Mouse (Mus musculus) urinary bladder, postnatal 14 days (tissue): ENCODE measurements at regions not wholly inside any gene's neighbourhood (a gene's known extent, or its start where the extent isn't known, plus 50 kb on each side); places are given as distances from the start of the nearest gene placed in this dataset.
A peak's percentile ranks its signal among the peaks of the same experiment; 100 is the strongest.
"Not testable (repeated sequence)": the region's sequence is repeated elsewhere in the genome, so short reads cannot be mapped to it uniquely, and the experiment has no call there.

ENCODE experiments used
- DNase-seq: peaks from one replicate; pipeline ENCODE4 v3.0.0; 2021; ENCODE audit warnings: low spot score

DNA sequence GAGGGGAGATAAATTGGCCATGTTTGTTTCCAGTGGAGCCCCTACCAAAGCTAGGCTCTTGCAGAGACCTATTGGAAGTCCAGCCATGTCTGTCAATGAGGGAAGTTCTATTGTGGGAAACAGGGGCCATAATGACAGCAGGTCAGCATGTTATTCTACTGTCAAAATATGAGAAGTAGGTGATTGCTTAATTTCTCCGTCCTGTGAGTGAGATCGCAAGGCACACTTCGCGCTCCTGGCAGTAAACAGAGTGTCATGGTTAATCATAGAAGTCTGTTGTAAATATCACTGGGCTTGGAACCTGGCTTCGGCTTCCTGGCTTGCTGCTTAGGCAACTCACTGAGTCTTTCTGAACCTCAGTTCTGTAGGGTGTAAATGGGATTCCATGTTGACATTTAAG, 72.5 kb upstream of the Ccdc122 start:
- DNase-seq = no peak

DNA sequence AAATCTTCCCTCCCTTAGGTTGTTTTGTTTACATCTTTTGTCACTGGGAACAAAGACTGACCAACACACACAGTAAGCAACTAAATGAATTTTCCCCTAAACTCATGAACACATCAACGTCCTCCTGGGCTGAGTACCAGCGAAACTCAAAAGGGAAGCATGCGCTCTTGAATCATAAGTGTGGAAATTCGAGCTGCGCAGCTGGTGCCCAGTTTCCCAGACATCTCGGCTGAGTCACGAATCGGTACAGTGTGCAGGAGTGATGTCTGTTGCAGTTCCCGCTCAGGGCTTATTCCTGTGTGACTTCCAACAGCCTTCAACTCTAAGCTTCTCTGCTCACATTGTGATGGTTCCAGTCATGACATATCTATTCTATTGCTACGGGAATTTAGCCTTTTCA, 77.7 kb upstream of the Ccdc122 start:
- no peak for DNase-seq

DNA sequence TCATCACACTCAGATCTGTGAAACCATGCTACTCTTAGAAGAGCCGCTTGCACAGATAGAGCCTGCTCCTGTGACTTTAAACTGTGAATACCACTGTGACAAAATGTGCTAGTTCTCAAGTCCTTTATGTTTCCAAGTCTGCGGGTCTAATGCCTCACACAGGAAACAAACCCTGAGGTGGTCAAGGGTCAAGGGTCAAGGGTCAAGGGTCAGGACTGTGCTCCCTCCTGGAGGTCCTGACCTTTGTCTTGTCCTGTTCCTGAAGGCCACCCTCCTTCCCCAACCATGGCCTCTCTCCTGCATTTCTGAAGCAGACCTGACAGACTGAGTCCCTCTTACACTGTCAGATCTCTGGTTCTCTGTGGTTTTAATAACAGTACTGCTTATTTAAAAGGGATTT, 79.4 kb upstream of the Ccdc122 start:
- DNase-seq = no peak

DNA sequence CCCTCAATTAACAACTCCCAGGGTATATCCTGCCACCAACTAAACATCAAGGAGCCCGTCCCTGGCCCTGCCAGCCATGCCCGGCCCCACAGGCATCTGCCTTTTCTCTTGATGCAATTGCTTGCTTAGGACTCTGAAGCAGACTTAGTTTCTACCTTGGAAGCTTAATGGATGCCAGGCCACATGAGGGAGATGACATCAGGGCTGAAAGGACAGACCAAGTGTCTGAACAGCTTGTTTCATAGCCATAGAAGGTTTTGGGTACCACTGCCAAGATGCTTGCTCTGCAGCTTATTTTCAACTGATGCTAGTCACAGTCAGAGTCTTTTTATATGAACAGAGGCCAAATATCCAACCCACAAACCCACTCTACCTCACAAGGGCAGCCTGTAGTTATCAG, 83.4 kb upstream of the Ccdc122 start:
- DNase-seq = no peak

DNA sequence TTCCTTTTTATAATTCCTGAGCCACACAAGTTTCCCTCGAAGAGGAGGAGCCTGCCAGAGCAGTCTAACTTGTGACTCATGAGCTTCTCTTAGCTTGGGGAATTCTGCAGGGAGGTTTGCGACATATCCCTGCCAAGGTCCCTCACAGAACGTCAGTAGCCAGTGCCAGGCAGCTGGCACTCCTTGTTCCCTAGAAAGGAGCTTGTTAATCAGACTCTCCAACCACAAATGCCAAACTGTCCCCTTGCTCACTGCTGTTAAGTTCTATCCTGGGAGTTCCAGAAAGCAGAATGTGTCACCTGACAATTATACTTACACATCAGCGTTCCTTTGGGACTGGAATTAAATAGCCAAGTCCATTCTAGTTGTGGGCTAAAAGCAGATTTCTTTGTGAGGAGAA, 85.1 kb upstream of the Ccdc122 start:
- peak; percentile 44 for DNase-seq

DNA sequence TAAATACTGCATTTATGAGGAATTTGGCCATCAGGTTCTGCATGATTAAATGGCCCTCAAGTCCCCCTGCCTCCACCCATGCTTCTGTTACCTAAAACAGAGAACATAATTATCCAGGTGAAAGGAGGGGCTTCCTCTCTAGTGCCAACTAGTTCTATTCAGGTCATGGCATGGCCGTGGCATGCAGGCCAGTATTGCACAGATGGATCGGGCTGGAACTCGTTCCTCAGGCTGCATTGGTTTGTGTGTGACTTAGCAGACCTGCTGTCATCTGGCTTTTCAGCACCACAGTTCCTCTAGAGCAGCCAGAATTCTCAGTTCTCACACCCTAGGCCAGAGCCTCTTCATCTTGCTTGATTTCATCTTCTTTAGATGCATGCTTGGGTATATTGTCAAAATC, 87.2 kb upstream of the Ccdc122 start:
- peak; percentile 46 for DNase-seq

DNA sequence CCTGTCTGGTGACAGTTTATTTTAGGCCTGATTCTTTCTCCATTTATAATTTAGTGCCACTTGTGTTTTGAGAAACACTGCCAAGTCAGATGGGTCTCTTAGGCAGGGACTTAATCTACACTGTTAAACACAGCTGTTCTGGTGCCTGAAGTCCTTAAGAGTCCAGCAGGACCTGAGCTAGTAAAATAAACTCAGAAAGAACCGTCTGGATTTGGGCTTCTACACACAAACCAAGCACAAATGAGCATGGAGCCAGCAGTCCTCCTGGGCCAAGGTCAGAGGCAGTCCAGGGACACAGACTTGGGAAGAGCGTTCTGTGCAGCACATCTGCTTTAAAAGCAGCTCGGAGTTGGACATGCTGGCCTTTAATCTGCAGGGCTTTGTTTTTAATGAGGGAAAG, 87.6 kb upstream of the Ccdc122 start:
- peak; percentile 59 for DNase-seq

DNA sequence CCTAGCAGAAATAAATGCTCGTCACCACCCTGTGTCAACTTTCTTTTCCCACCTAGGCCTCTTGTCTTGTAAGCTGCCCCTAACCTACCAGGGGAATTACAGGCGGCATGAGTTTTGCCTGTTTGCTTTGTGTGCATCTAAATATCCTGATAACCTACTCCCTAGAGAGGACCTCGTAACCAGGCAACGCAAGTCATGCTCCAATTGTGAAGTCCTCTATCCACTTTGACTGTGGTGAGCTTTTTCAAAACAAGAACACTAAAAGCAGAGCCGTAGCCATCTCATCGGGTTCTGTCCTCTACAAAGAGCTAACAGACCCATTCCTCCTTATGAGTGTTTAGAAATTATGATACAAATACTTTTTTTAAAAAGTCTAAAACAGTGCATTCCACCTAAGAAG, 88.1 kb upstream of the Ccdc122 start:
- no peak for DNase-seq

DNA sequence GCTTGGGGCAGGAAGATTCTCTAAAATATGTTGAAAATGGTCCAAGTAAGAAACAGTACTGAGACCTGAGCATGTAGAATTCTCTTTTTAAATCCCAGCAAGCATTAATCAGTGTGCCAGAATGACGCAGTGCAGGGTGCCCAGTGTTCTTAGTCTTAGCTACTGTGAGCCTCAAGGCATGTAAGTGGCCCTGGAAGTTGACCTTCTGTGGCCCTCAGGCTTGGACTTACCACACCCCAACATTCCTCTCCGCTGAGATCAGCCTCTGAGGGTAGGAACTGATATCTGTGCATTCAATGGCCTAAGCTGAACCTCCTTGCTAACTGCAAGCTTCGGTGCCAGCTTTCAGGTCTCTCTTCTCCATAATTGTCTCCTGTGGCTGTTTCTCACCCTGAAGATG, 89.4 kb upstream of the Ccdc122 start:
- peak; percentile 42 for DNase-seq

DNA sequence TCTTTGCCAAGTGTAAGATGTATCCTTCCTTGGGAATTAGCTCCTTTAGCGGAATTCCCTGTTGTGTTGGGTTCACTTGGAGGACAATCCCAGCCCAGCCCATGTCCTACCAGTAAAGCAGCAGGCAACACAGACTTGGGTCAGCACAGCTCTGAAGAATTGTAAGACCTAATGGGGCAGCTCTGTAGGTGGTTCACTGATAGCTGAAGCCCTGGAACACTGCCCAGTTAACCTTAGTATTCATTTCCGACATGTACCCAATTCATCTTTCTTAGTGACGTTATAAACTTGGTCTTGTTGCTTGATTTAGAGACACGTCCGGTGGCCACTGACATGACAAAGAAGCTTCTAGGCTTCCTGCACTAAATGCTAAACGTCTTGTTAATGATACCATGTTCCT, 90.9 kb upstream of the Ccdc122 start:
- no peak for DNase-seq

DNA sequence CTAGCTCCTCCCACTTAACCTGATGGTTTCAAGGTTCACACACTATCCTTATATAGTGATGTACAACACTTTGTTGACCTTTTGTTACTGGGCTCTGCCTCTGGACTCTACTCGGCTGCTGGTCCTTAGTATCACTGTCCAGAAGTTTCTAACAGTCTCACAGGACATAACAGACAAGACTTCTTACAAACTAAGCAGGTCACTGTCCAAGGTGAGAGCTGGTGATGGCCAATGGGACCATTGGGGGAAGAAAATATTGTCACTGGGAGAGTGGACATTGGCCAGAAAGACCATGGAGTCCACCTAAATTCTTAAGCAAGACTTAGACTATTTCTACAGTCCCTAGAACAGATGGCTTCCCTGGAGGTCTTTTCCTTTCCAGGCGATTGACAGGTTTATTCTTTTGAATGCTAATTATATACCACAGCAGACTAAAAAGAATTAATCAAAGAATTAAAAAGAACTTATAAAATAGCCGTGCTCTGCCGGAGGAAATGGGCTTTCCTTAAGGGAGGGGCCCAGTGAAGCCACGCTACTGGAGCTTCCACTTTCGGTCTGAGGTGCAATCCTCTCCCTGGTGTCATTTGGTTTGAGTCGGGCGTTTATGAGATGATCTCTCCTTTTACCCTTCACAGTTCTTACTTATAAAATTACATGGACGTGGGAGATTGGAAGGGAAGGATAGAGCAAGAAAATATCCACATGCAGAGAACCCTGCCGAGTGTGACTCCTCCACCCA, 94.9 kb upstream of the Ccdc122 start:
- no peak for DNase-seq

DNA sequence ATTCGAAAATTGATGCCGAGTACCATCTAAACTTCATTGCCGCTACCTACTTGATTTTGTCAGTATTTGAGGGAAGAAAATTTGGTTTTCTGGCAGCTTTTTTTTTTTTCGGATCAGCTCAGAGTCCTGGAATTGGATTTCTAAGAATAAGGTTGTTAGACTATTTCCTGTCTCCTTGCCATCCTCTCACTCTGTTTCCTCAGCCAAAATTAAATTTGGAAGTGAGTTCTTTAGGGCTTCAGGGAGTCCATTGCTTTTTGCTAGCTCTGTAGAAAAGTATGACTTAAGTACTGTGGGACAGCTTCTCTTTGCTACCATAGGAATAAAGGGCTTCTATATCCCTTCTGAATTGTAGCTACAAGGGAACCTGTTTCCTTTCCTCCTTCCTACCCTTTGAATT, 96.1 kb upstream of the Ccdc122 start:
- DNase-seq = no peak

DNA sequence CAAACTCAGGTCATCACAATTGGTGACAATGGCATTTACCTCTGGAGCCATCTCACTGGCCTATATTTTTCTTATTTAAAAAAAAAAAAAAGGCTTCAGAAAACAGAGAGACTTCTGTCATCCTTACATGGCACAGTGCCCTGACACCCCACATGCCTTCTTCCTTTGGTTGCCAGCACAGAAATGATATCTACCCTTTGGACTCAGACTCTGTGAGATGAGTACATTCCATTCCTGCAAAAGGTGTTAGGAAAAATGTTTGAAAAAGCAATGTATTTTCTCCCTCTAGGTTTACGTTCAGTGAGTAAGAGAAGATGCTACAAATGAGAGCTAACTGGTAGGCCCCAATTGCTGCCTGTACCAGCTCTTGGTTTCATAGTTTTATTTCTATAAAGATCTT, 99.9 kb upstream of the Ccdc122 start:
- no peak for DNase-seq

DNA sequence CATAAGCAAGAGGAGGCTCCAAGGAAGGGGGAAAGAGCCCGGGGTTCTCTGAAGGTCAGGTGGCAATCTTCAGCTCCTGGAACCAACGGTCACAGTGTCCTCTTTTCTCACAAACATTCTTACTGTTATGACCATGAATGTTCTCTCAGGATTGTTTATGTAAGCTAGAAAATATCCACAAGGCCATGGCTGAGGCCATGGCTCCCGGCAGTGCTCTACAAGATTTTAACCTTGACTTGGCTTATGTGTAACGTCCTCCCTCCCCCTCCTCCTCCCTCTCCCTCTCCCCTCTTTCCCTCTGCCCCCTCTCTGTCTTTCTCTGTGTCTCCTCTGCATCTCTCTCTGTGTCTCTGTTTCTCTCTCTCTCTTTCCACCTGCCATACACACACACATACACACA, 100.5 kb upstream of the Ccdc122 start:
- not testable (repeated sequence) for DNase-seq

DNA sequence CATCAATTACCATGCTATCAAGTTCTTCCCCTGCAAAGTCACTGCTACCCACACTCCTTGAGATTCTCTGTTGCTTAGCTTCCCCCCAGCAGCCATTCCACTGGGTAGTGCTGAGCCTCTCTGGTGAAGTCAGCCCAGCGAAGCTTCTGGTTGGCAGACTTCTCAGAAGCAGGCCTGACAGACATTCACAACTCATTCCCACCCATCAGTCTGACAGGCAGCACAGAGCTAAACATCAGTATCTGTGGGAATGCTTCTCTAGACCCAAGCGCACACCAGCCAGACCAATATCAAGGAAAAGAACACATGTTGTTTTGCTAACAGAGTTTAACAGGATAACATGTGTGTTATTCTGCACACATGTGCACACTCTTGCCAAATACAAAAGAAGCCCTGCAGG, 101.1 kb upstream of the Ccdc122 start:
- DNase-seq = no peak

DNA sequence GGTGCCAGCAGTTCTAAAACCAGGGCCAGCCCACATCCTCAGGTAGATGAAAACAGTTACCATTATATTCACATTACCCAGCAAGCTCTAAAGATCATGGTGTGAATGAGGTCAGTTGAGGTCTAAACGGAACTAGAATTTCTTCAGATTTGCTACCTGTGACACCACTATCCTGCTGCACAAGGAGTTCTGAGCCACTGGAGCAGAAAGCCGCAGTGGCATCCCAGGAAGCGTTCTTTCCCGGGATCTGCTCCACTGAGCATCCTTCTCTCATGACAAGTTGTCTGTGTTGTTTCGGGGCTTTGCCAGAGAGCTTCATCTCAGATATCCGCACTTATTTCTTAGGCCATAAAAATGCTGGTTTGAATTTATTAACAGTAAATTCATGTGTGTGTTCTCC, 103.7 kb upstream of the Ccdc122 start:
- DNase-seq = no peak

DNA sequence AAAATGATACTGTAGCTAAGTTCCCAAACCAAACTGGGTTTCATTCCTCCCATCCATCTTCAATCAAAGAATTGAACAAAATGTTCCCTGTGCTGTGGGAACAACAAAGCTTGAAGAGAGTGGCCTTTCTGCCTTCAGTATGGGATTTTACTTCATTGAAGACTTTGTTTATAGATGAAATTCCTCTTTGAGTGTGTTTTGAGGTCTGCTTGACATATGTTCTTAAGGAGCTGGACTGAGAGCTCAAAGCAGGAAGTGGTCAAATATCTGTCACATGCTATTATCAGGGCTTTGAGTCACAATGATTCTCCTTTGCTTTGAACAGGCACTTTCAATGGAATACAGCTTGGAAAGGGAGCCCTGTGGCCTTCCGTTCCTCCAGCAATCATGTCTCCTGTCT, 105.2 kb upstream of the Ccdc122 start:
- no peak for DNase-seq

DNA sequence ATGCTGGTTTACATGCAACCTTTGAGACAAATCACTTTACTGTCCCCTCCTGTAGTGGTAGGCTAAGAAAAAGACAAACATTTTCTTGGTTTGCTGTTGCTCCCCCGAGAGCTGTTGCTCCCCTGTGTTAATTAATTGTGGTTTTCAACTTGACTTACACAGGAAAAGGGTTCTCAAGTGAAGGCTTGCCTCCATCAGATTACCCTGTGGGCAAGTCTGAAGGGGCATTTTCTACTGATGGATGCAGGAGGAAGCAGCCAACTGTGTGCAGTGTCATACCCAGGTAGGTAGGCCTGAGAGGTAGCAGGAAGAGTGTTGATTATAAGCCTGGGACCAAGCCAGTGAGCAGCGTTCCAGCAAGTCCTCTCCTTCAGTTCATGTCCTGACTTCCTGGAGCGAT, 107.0 kb upstream of the Ccdc122 start:
- DNase-seq = no peak

DNA sequence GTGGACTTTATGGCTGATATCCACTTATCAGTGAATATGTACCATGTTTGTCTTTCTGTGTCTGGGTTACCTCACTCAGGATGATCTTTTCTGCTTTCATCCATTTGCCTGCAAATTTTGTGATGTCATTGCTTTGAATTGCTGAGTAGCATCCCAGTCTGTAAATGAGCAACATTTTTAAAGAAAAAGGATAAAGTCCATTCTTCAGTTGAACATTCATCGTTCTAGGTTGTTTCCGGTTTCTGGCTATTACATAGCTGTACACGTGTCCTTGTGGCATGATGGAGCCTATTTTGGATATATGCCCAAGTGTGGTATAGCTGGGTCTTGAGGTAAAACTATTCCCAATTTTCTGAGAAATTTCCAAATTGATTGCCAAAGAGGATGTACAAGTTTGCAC, 107.9 kb upstream of the Ccdc122 start:
- no peak for DNase-seq

DNA sequence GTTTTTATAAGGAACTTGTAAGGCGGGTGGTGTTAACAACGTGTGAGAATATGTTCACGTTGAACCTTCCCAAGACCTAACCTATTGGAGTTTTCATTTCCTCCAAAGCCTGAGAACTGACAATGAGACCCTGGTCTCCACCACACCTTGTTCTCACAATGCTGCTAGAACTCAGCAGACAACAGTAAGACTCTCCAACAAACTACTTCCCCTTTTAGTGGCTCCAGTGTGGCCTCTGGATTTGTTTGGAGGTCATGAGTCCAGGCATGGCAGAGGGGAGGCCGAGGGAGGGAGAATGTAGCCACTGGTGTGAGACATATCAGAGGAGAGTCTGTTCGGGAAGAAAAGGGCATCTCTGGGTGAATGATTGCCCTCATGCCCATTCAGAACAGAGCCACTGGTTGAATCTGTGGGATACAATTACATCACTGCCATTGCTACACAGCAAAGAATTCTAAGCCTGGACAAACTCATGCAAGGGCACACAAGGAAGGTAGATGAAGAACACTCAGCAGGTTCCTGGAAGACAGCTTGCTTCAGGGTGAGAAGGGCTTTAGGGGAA, 109.2 kb upstream of the Ccdc122 start:
- DNase-seq = no peak

DNA sequence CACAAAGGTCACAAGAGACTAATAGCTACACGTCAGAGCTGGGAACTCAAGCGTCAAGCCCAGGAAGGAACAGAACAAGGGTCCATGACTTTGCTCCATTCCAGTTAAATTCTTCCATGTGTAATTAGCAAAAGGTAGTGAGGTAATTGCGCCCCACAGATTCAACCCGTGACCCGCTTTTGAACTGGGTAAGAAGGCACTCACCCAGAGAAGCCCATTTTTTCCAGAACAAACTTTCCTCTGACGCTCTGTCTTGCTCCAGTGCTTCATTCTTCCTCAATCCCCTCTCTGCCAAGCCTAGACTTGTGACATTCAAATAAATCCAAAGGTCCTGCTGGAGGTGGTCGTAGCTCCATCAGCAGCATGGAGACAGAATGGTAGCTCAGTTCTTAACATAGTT, 110.2 kb upstream of the Ccdc122 start:
- no peak for DNase-seq

DNA sequence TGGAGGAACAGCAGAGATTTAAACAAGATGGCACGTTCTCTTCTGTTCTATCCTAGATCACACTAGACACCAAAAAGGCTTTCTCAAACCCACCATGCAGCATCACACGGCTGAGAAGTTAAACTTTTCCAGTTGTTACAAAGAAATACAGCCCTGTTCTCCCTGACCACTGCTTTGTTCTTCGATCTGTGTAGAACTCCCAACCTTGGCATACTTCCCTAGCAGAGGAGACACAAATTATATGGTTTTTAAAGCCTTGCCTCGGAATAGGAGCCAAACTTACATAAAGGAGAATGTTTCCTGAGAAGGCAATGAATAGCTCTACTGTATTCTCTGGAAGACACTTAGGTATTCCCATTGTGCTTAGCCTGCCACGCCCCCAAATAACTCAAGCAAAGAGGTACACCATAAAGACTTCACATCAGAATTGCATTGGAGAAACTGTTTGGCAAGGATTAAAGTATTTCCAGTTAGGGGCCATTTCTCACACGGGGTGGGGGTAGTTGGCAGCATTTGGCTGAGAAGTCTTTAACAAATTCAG, 114.1 kb upstream of the Ccdc122 start:
- no peak for DNase-seq

DNA sequence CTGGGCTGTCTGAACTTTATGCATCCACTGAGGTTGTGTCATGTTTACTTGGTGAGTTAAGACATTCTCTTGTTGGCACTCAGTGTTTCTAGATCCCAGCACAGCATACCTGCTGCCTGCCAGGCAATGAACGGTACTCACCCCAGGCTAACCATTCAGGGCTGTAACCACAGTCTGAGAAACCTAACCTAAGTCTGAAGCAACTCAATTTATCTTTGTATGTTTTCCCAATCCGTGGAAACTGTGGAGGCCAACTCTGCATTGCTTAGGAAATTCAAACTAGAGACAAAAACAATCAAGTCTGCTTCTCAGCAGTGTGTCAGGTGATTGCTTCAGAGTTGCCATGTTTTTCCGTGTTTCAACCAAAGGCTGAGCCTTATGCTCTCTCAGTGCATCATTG, 118.5 kb upstream of the Ccdc122 start:
- no peak for DNase-seq
